Mouse (Mus musculus) liver, embryonic 15.5 days (tissue): ENCODE measurements around the gene Bahcc1. TPM values are rescaled to one million over a fixed set of nuclear protein-coding genes. Genes with fewer than 3 reads are reported as not detected.

ENCODE experiments used
- ATAC-seq: fragments of 200-750 bp; cut with Nextera tagmentation; 2 replicates; pipeline ENCODE4 v1.8.0; 2017; ENCODE audit warnings: moderate number of reproducible peaks, mild to moderate bottlenecking, moderate library complexity; ENCODE audit not compliant: insufficient read depth
- H3K27ac ChIP-seq: fragments of 300-500 bp; sonication (generic); replicated peaks from 2 replicates; pipeline ENCODE4 v1.5.1; 2015; ENCODE audit warnings: mild to moderate bottlenecking, inconsistent platforms
- H3K27me3 ChIP-seq: fragments of 300-500 bp; sonication (generic); 2 replicates; pipeline ENCODE4 v1.6.1; 2015; ENCODE audit warnings: mild to moderate bottlenecking, inconsistent platforms
- H3K36me3 ChIP-seq: fragments of 300-500 bp; sonication (generic); replicated peaks from 2 replicates; pipeline ENCODE4 v1.6.1; 2015; ENCODE audit warnings: moderate library complexity, mild to moderate bottlenecking, inconsistent platforms
- H3K4me1 ChIP-seq: fragments of 300-500 bp; sonication (generic); replicated peaks from 2 replicates; pipeline ENCODE4 v1.6.1; 2015; ENCODE audit warnings: inconsistent platforms
- H3K4me2 ChIP-seq: fragments of 300-500 bp; sonication (generic); 2 replicates; pipeline ENCODE4 v1.6.1; 2015; ENCODE audit warnings: moderate library complexity, mild to moderate bottlenecking, inconsistent platforms
- H3K4me3 ChIP-seq: fragments of 300-500 bp; sonication (generic); replicated peaks from 2 replicates; pipeline ENCODE4 v1.5.1; 2015; ENCODE audit warnings: mild to moderate bottlenecking, inconsistent platforms
- H3K9ac ChIP-seq: fragments of 300-500 bp; sonication (generic); 2 replicates; pipeline ENCODE4 v1.6.1; 2015; ENCODE audit warnings: moderate library complexity, mild to moderate bottlenecking, inconsistent platforms
- H3K9me3 ChIP-seq: fragments of 300-500 bp; sonication (generic); replicated peaks from 2 replicates; pipeline ENCODE4 v1.6.1; 2016; ENCODE audit warnings: inconsistent platforms
- WGBS: fragments of 180-500 bp; shearing (Covaris S2); methylation state at CpG from one replicate; pipeline ENCODE4 v1.1.7; 2015; ENCODE audit warnings: mixed read lengths; ENCODE audit not compliant: insufficient replicate concordance; 5-methylcytosine and 5-hydroxymethylcytosine counted together
- polyA plus RNA-seq: library from polyadenylated mRNA; unstranded; fragments of >200 nt; fragmentation: Nextera tagmentation; extraction: Ambion mirVana; gene quantifications from 2 replicates; pipeline ENCODE4 v1.2.1, GENCODE M21; 2015

Bahcc1 gene
- polyA plus RNA-seq, 1 experiment from 2014 or later = 1.0 TPM

DNA sequence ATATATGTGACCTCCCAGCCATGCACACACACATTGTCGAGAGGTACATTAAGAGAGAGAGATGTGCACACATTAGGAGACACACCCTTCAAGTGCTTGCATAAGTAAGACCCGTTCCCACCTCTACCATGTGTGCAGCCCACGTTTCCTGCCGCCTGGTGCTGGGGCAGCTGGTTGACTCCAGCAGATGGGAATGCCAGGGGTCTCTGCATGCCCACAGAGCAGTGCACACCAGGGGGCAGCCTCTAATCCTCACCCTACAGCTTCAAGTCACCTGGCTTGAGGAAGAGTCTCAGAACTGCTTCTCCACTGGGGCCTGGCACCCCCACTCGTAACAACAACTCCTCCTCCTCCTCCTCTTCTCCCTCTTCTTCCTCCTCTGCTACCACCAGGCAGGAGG lies 19.7 kb downstream of the Bahcc1 start:
- H3K27me3 ChIP-seq = 0 out of 2 replicates have a peak, but pooled peaks cover 4% of the 10 kb centered on the region
- H3K4me3 ChIP-seq = no peak overlapping the region
- ATAC-seq = no peak
- H3K9me3 ChIP-seq = no peaks in the 10 kb centered on the region
- H3K36me3 ChIP-seq = no peaks in the 10 kb centered on the region
- H3K9ac ChIP-seq = no peak overlapping the region
- no peak overlapping the region for H3K4me2 ChIP-seq
- no peak overlapping the region for H3K27ac ChIP-seq
- H3K4me1 ChIP-seq = peaks cover 48% of the 10 kb centered on the region
- WGBS = 40% methylated on average over 5 of the region's 5 CpGs

DNA sequence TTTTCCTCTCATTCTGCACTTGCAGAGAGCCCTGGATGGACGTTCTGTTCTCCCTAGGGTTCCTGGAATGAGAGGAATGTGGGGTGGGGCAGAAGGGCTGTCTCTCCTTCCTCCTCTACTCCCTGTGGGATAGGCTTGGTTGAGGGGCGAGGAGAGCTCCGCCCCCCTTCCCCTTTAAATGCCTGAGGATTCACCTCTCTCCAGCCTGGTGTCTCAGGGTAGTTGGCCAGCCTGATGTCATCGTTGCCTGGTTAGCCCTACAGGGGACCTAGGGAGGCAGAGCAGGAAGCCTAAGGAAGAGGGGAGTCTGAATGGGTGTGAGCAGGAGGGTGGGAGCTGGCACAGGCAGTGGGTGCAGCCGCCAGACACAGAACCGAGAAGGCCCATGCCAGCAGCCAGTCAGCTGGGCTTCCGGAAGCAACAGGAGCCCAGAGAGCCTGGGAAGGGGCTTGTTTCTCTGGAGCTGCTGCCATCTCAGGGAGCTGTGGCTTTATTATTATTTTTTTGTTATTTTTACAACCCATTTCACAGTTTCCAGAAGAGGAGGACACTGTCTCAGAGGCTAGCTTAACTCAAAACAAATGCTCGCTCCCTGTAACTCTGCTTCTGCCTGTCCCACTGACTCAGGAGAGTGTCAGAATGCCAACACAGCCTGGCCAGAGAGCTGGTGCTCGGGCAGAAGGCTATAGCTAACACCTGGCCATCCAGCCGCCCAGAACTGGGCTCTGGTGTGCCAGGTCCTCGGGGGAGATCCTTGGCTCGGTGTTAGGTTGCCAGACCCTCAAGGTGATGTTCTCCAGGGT lies 20.3 kb downstream of the Bahcc1 start:
- 57% methylated on average over 12 of the region's 12 CpGs for WGBS
- no peak for ATAC-seq
- no peak overlapping the region for H3K4me2 ChIP-seq

DNA sequence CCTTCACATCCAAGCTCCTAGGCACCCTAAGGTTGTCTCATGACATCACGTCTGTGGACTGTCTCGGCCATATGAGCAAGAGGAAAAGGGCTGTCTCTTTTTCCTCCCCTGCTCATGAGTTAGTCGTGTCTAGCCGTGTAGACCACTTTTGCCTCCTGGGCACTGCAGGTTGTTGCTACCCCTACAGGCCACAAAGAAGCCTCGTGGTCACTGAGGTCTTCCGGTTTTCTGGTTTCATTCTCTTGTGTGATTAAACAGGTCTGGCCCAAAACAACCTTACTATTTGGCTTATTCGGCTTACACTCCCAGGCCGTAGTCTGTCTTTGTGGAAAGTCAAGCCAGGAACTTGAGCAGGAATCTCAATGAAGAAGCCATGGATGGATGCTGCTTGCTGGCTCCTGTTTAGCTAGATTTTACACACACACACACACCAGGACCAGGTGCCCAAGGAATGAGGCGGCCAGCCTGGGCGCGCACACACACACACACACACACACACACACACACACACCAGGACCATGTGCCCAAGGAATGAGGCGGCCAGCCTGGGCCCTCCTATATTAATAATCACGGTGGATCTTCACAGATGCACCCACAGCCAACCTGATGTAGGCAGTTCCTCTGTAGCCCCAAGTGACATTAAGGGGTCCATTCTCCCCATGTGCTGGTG lies 21.0 kb downstream of the Bahcc1 start:
- ATAC-seq = no peak
- H3K4me1 ChIP-seq = peaks cover 37% of the 10 kb centered on the region
- no peaks in the 10 kb centered on the region for H3K36me3 ChIP-seq
- WGBS = 63% methylated on average over 13 of the region's 13 CpGs
- no peak overlapping the region for H3K27ac ChIP-seq
- 0 out of 2 replicates have a peak, but pooled peaks cover 4% of the 10 kb centered on the region for H3K27me3 ChIP-seq
- H3K9ac ChIP-seq = no peak overlapping the region
- no peak overlapping the region for H3K4me3 ChIP-seq
- no peaks in the 10 kb centered on the region for H3K9me3 ChIP-seq
- no peak overlapping the region for H3K4me2 ChIP-seq

More for the DNA sequence above, 20.3 kb downstream of the Bahcc1 start:
- peaks cover 44% of the 10 kb centered on the region for H3K4me1 ChIP-seq
- no peaks in the 10 kb centered on the region for H3K9me3 ChIP-seq
- H3K9ac ChIP-seq = no peak overlapping the region
- H3K4me3 ChIP-seq = no peak overlapping the region
- no peak overlapping the region for H3K27ac ChIP-seq
- H3K36me3 ChIP-seq = no peaks in the 10 kb centered on the region
- H3K27me3 ChIP-seq = 0 out of 2 replicates have a peak, but pooled peaks cover 4% of the 10 kb centered on the region

DNA sequence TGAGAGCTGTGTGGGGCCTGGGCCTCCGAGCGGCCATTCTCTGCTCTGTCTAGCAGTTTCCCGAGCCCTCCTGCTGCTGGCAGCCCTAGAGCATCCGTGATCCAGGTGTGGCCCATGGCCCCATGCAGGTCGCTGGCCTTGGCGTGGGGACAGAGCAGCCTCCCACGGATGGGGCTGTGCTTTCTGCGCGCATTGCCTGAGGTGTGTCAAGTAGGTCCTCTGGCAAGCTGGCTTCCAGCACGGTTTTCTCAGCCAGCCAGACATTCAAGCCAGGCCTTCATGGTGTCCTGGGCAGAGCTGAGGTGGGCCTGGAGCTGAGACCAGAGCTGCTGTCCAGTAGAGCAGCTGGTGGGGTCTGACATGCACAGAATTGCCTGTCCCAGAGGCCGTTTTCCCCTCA lies 21.7 kb downstream of the Bahcc1 start:
- WGBS = 71% methylated on average over 11 of the region's 11 CpGs
- no peak for ATAC-seq
- H3K9ac ChIP-seq = no peak overlapping the region
- H3K27me3 ChIP-seq = 0 out of 2 replicates have a peak, but pooled peaks cover 4% of the 10 kb centered on the region
- H3K9me3 ChIP-seq = no peaks in the 10 kb centered on the region
- no peaks in the 10 kb centered on the region for H3K36me3 ChIP-seq
- peaks cover 36% of the 10 kb centered on the region for H3K4me1 ChIP-seq
- H3K27ac ChIP-seq = no peak overlapping the region
- H3K4me3 ChIP-seq = no peak overlapping the region
- H3K4me2 ChIP-seq = no peak overlapping the region

DNA sequence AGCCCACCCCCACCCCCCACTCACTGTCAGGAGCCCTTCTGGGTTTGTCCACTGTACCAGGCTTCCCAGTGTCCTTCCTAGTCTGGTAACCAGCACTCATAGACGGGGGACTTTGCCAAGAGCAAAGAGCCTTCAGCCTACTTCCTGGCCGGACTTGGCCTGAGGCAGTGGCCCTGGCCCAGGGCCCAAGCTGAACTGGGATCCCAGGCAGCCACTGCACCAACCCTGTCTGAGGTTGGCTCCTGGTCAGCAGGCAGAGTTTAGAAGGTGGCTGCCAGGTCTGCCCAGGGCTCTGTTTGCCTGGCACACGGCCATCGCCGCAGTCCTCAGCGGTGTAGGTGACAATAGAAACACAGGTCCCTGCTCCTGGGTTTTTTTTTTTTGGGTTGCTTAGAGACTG lies 22.3 kb downstream of the Bahcc1 start:
- H3K4me3 ChIP-seq = no peak overlapping the region
- no peak overlapping the region for H3K27ac ChIP-seq
- no peaks in the 10 kb centered on the region for H3K9me3 ChIP-seq
- 76% methylated on average over 6 of the region's 6 CpGs for WGBS
- no peak overlapping the region for H3K9ac ChIP-seq
- ATAC-seq = no peak
- H3K4me1 ChIP-seq = peaks cover 36% of the 10 kb centered on the region
- no peaks in the 10 kb centered on the region for H3K36me3 ChIP-seq
- 0 out of 2 replicates have a peak, but pooled peaks cover 2% of the 10 kb centered on the region for H3K27me3 ChIP-seq
- no peak overlapping the region for H3K4me2 ChIP-seq

DNA sequence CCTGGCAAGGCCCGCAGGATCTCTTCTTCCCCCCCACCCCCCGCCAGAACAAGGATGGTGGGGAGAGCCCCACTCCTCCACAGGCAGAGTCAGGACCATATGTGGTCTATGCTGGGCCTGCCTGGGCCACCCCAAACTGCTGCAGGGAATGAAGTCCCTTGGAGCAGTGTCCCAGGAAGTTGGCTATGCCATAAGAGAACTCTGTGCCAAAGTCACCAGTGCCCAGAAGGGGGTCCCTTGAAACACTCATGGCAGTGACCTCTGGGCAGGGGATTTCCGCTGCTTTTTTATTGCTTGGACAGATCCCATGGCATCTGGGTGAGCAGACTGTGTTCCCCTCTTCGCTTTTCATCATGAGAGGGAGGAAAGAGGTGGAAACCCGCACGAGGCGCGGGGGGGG lies 22.8 kb downstream of the Bahcc1 start:
- 79% methylated on average over 8 of the region's 8 CpGs for WGBS
- no peak for ATAC-seq
- H3K4me3 ChIP-seq = no peak overlapping the region
- no peaks in the 10 kb centered on the region for H3K36me3 ChIP-seq
- H3K4me2 ChIP-seq = no peak overlapping the region
- H3K27ac ChIP-seq = no peak overlapping the region
- no peak overlapping the region for H3K9ac ChIP-seq
- H3K4me1 ChIP-seq = peaks cover 36% of the 10 kb centered on the region
- no peaks in the 10 kb centered on the region for H3K27me3 ChIP-seq
- H3K9me3 ChIP-seq = no peaks in the 10 kb centered on the region

DNA sequence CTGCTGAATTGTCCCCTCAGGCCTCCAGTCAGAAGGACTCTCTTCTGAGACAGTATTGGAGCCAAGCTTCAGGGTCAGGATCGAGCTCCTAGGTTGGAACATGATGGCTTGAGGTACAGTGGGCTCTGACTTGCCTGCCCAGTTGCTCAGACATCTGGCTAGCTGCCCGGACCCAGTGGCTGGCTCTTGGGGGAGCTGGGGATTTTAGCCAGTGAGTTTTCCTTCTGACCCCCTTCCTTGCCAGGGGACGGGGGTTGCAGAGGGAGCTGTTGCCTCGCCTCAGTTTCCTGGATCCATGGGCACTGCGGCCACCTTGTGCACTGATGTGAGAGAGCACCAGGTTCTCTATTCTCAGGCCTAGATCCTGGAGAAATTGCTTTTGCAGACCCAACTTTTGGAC lies 23.4 kb downstream of the Bahcc1 start:
- ATAC-seq = no peak

DNA sequence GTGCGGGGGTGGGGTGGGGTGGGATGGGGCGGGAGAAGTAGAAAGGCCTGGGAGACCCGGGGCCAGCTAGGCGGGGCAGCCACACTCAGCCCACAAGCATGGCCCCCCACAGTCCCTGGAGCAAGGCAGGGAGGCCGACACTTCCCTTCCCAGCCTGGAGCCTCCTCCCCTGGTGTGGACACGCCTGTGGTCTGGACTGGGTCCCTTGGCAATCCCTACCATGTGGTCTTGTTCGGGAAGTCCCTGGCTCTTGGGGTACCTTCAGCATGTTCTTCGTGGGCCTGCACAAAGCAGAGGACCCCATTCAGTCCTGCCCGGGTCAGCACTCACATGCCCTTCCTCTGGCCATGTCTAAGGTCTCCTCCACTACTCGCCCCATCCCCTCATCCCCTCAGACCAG lies 23.8 kb downstream of the Bahcc1 start:
- no peak overlapping the region for H3K27ac ChIP-seq
- no peak overlapping the region for H3K4me2 ChIP-seq
- H3K9me3 ChIP-seq = no peaks in the 10 kb centered on the region
- no peak overlapping the region for H3K9ac ChIP-seq
- H3K4me1 ChIP-seq = peaks cover 33% of the 10 kb centered on the region
- WGBS = 46% methylated on average over 10 of the region's 10 CpGs
- no peaks in the 10 kb centered on the region for H3K36me3 ChIP-seq
- ATAC-seq = no peak
- H3K4me3 ChIP-seq = no peak overlapping the region
- H3K27me3 ChIP-seq = no peaks in the 10 kb centered on the region

More for the DNA sequence above, 23.4 kb downstream of the Bahcc1 start:
- 67% methylated on average over 5 of the region's 5 CpGs for WGBS
- Histone ChIP-seq H3K4me3 (no peak overlapping the region), H3K27me3 (no peaks in the 10 kb centered on the region), H3K9ac (no peak overlapping the region), H3K27ac (no peak overlapping the region), H3K9me3 (no peaks in the 10 kb centered on the region), H3K4me1 (peaks cover 32% of the 10 kb centered on the region), H3K36me3 (no peaks in the 10 kb centered on the region), H3K4me2 (no peak overlapping the region)

DNA sequence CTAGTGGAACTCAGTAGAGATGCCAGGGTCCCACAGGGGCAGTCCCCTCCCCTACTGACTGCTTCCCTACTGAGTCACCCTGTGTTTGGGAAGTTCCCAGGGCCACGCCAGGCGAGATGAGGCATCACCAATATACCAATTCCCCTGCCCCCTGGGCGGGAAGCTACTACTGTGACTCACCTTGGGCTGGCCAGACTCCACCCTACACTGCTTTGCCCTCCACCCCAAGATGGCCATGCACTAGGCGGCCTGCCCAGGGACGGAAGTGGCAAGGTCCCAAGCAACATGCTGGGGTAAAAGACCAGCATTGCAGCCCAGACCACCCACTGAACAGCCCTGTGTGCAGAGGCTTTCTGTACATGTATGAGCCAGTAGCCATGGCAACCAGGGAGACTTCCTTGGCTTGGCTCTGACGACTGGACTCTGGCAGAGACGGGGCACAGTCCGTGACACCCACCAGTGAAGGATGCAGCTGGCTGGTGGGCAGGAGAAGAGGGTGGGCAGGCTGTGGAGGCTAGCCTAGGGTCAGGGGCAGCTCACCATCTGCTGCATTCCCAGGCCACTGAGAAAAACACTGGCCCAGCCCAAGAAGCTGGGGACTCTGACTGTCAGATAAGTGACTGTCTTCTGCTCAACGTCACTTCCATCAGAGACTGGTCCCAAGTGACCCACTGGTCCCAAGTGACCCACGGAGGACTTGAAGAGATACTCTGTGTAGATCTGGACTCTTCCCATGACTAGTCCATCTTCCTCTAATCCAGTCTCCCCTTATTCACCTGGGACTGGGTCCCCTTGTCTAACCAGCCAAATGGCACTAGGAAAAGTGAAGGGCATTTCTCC lies 24.5 kb downstream of the Bahcc1 start:
- WGBS = 65% methylated on average over 10 of the region's 10 CpGs
- no peak for ATAC-seq

DNA sequence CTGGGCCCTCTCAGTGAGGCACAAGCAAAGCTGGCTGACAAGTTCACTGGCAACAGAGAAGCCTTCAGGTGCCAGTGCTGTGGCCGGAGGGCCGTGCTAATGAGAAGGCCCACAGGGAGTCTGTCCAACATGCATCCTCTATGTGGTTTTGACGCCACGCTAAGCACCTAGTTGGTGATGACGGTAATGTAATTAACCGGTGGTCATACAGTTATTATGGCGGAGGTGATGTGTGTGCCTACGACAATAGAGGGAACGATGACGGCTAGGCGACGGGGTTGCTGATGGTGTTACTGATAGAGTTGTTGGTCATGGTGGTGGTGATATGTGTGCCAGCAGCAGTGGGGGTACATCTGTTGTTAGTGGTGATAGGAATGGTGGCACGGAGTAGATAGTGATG lies 25.2 kb downstream of the Bahcc1 start:
- WGBS = 79% methylated on average over 13 of the region's 13 CpGs
- Histone ChIP-seq H3K27me3 (no peaks in the 10 kb centered on the region), H3K4me1 (peaks cover 31% of the 10 kb centered on the region), H3K9me3 (no peaks in the 10 kb centered on the region), H3K4me2 (no peak overlapping the region), H3K9ac (no peak overlapping the region), H3K4me3 (no peak overlapping the region), H3K36me3 (no peaks in the 10 kb centered on the region), H3K27ac (no peak overlapping the region)
- no peak for ATAC-seq

More for the DNA sequence above, 24.5 kb downstream of the Bahcc1 start:
- peaks cover 34% of the 10 kb centered on the region for H3K4me1 ChIP-seq
- no peak overlapping the region for H3K4me2 ChIP-seq
- H3K27me3 ChIP-seq = no peaks in the 10 kb centered on the region
- H3K4me3 ChIP-seq = no peak overlapping the region
- H3K9ac ChIP-seq = no peak overlapping the region
- H3K27ac ChIP-seq = no peak overlapping the region
- H3K36me3 ChIP-seq = no peaks in the 10 kb centered on the region
- no peaks in the 10 kb centered on the region for H3K9me3 ChIP-seq
